Mouse (Mus musculus) liver, embryonic 13.5 days (tissue): ENCODE data around the gene Rfwd3. TPM values are rescaled to one million over a fixed set of nuclear protein-coding genes. Genes with fewer than 3 reads are reported as not detected.
"Not testable (repeated sequence)": the region's sequence is repeated elsewhere in the genome, so short reads cannot be mapped to it uniquely, and the experiment has no call there.

ENCODE experiments used
- ATAC-seq: fragments of 200-750 bp; cut with Nextera tagmentation; 2 replicates; pipeline ENCODE4 v1.8.0; 2017; ENCODE audit warnings: low read depth, mild to moderate bottlenecking, moderate number of reproducible peaks, moderate library complexity
- DNase-seq: peaks from one replicate; pipeline ENCODE4 v3.0.0; 2022
- H3K27ac ChIP-seq: fragments of 300-500 bp; sonication (generic); 2 replicates; pipeline ENCODE4 v1.5.1; 2015; ENCODE audit warnings: moderate library complexity, mild to moderate bottlenecking, inconsistent platforms
- H3K27me3 ChIP-seq: fragments of 300-500 bp; sonication (generic); 2 replicates; pipeline ENCODE4 v1.6.1; 2015; ENCODE audit warnings: mild to moderate bottlenecking, inconsistent platforms
- H3K36me3 ChIP-seq: fragments of 300-500 bp; sonication (generic); 2 replicates; pipeline ENCODE4 v1.6.1; 2015; ENCODE audit warnings: mild to moderate bottlenecking, inconsistent platforms
- H3K4me1 ChIP-seq: fragments of 300-500 bp; sonication (generic); replicated peaks from 2 replicates; pipeline ENCODE4 v1.6.1; 2015; ENCODE audit warnings: inconsistent platforms
- H3K4me2 ChIP-seq: fragments of 300-500 bp; sonication (generic); 2 replicates; pipeline ENCODE4 v1.6.1; 2015; ENCODE audit warnings: inconsistent platforms, mild to moderate bottlenecking, moderate library complexity
- H3K4me3 ChIP-seq: fragments of 300-500 bp; sonication (generic); replicated peaks from 2 replicates; pipeline ENCODE4 v1.5.1; 2015; ENCODE audit warnings: mild to moderate bottlenecking, inconsistent platforms
- H3K9ac ChIP-seq: fragments of 300-500 bp; sonication (generic); 2 replicates; pipeline ENCODE4 v1.6.1; 2015; ENCODE audit warnings: mild to moderate bottlenecking, inconsistent platforms
- H3K9me3 ChIP-seq: fragments of 300-500 bp; sonication (generic); replicated peaks from 2 replicates; pipeline ENCODE4 v1.6.1; 2016; ENCODE audit warnings: inconsistent platforms
- WGBS: fragments of 180-500 bp; shearing (Covaris S2); methylation state at CpG from one replicate; pipeline ENCODE4 v1.1.7; 2015; ENCODE audit not compliant: insufficient replicate concordance; 5-methylcytosine and 5-hydroxymethylcytosine counted together
- polyA plus RNA-seq: library from polyadenylated mRNA; unstranded; fragments of >200 nt; fragmentation: Nextera tagmentation; extraction: Ambion mirVana; gene quantifications from 2 replicates; pipeline ENCODE4 v1.2.1, GENCODE M21; 2015

Rfwd3 gene
- polyA plus RNA-seq: 45.7 and 60.4 TPM in 2 replicates

DNA sequence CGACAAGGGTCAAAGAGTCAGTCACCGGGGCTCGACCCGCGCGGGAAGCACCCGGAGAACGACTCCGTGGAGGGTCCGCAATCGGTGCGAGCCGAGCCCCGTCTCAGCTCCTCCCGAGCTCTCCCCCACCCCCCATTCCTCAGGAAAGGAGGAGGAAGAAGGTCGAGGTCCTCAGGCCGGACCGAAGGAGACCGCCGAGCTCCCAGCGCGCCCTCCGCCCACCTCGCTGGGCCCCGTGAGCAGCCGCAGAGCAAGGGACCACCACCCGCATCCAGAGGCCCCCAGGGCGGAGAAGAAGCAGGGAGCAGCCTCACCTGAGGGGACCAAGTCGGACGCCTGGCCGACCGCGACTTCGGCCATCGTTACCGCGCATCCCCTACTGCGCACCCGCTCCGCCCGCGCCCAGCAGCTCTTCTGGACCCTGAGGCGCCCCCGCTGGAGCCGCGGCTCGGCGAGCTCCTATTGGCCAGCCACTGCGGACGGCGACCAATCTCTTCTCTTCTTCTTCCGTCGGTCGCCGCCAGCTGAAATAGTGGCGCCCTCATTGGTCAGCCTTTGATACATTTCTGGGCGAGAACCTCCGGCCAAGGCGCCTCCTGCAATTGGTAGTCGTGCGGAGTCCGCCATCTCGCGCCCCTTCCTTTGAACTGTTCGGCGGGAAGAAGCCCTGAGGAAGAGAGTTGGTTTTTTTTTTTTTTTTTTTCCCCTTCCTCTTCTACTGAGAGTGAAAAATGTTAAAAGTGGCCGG is at the start of gene Rfwd3:
TSS of gene Rfwd3 (minus strand) at position 402 of the 748 bp plus-strand sequence.
- DNase-seq (peak; percentile 96), ATAC-seq (peak; percentile 98)
- peak within 1 kb of the TSS; percentile 98 for H3K4me3 ChIP-seq
- WGBS: under 1% methylated on average over 67 of the region's 67 CpGs
- peaks cover 37% of the 10 kb centered on the region for H3K4me1 ChIP-seq
- peak within 1 kb of the TSS; percentile 93 for H3K27ac ChIP-seq
- H3K9me3 ChIP-seq: no peaks in the 10 kb centered on the region
- peak within 1 kb of the TSS; percentile 99 for H3K9ac ChIP-seq
- H3K36me3 ChIP-seq: peaks cover 26% of the 10 kb centered on the region
- H3K4me2 ChIP-seq: peak within 1 kb of the TSS; percentile 71
- H3K27me3 ChIP-seq: no peaks in the 10 kb centered on the region

DNA sequence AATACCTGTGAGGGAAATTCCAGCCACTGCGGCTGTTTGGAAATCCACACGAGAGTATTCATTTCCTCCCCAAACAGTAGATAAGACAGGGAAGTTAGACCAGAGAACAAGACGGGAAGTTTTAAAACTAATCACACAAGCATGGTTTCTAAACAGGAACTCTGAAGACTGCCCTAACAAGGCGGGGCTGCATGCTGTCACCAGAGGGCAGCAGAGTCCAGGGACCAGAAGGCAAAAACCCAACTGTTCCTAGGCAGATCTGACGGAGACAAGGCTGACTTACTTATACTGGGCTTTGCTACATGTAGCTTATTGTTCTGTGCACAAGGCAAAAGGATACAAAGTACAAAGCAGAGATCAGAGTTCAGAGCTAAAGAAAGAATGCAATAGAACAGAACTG is 43.2 kb upstream of the Rfwd3 start:
- Histone ChIP-seq H3K9me3 (no peaks in the 10 kb centered on the region), H3K27me3 (peaks cover 13% of the 10 kb centered on the region), H3K4me1 (peaks cover 4% of the 10 kb centered on the region), H3K27ac (no peak overlapping the region), H3K4me3 (no peak overlapping the region), H3K9ac (no peak overlapping the region), H3K36me3 (no peaks in the 10 kb centered on the region), H3K4me2 (no peak overlapping the region)
- ATAC-seq (peak; percentile 31; the same call in 1 of the 2 replicates), DNase-seq (peak; percentile 41)
- WGBS: 4% methylated on average over 5 of the region's 5 CpGs

DNA sequence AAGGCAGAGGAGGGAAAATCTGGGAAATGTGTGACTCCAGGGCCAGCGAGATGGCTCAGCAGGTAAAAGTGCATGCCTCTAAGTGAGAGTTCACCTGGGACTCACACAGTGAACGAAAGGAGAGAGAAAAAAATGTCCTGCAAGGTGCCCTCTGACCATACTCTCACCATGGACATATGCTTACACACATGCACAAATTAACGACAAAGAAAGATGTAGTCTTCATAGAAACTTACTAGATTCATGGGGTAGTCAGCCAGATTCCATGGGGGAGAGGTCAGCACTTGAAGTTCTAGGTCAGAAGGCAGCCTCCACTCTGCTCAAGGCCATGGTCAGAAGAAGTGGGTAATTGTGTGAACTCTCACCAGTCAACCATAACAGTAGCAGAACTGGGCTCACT is 40.2 kb upstream of the Rfwd3 start:
- Histone ChIP-seq H3K36me3 (no peaks in the 10 kb centered on the region), H3K4me1 (peaks cover 17% of the 10 kb centered on the region), H3K27me3 (peaks cover 26% of the 10 kb centered on the region), H3K27ac (no peak overlapping the region), H3K4me3 (no peak overlapping the region), H3K9me3 (no peaks in the 10 kb centered on the region), H3K9ac (no peak overlapping the region), H3K4me2 (no peak overlapping the region)
- DNase-seq (no peak), ATAC-seq (no peak)
- 58% methylated on average over 3 of the region's 3 CpGs for WGBS

DNA sequence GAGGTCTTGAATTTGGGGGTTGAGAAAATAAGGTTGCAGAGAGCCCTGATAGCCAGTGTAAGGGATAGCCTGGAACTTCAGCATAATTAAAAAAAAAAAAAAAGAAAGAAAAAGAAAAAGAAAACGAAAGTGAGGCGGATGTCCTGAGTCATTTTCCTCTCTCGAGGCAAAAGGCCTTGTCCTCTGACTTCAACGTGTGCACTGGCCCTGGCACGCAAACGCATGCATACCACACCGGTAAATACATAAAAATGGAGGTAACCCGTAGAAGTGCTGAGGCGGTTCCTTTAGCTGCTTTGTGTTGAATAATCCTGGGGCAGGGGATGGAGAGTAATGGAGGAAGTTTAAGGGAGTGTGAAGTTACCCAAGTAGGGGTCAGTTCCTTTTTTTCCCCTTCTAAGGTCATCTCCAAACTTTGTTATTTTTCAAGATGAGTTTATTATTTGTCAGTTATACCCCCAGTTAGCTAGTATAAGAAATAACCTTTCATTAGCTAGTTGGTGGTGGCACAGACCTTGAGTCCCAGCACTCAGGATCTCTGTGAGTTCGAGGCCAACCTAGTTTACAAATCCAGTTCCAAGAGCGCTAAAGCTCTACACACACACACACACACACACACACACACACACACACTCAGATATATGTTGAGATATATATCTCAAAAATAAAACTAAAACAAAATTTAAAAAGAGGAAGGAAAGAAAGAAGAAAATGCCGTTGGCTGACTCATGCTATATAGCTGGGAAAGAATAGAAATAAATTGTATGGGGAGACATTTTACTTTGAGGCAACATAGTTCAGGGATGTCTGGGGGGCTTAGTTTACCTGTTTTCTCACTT is 38.6 kb upstream of the Rfwd3 start:
- WGBS: 29% methylated on average over 12 of the region's 12 CpGs

DNA sequence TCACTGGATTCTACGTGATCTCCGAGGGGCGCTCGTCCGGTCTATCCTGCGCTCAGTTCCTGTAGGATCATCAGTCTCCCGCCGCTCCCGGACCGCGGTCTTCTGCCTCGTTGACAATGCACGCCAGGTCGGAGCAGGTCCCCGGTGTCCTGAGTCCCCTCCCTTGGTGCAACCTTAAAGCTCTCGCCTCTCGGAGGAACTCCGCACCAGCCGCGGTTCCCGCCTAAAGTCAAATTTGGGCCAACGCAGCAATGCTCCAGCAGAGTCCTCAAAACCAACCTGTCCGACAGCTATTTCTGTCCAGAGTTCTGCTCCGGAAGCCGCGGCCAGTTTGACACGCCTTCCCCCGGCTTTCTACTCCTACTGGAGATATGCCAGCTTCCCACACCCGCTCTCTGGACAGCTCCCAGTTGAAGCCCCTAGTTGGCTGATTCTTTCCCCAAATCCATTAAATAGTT is 37.9 kb upstream of the Rfwd3 start, which contains the start of gene Mlkl:
TSS of gene Mlkl (minus strand) at position 288 of the 458 bp plus-strand sequence.
- Histone ChIP-seq H3K4me2 (peak within 1 kb of the TSS; percentile 89), H3K9me3 (no peaks in the 10 kb centered on the region), H3K27me3 (peaks cover 26% of the 10 kb centered on the region), H3K36me3 (no peaks in the 10 kb centered on the region), H3K4me3 (peak within 1 kb of the TSS; percentile 66), H3K9ac (peak within 1 kb of the TSS; percentile 62), H3K4me1 (peaks cover 17% of the 10 kb centered on the region), H3K27ac (no peak within 1 kb of the TSS; the same call in 1 of the 2 replicates)
- DNase-seq: peak; percentile 25
- WGBS: under 1% methylated on average over 29 of the region's 29 CpGs
- ATAC-seq: peak; percentile 31; the same call in 1 of the 2 replicates

More for the DNA sequence above, 38.6 kb upstream of the Rfwd3 start:
- DNase-seq (no peak), ATAC-seq (no peak)
- Histone ChIP-seq H3K9me3 (no peaks in the 10 kb centered on the region), H3K27ac (no peak overlapping the region; the same call in 1 of the 2 replicates), H3K4me1 (peaks cover 17% of the 10 kb centered on the region), H3K27me3 (peaks cover 26% of the 10 kb centered on the region), H3K4me2 (peak overlapping the region; percentile 89), H3K9ac (peak overlapping the region; percentile 62), H3K36me3 (no peaks in the 10 kb centered on the region), H3K4me3 (peak overlapping the region; percentile 66)

DNA sequence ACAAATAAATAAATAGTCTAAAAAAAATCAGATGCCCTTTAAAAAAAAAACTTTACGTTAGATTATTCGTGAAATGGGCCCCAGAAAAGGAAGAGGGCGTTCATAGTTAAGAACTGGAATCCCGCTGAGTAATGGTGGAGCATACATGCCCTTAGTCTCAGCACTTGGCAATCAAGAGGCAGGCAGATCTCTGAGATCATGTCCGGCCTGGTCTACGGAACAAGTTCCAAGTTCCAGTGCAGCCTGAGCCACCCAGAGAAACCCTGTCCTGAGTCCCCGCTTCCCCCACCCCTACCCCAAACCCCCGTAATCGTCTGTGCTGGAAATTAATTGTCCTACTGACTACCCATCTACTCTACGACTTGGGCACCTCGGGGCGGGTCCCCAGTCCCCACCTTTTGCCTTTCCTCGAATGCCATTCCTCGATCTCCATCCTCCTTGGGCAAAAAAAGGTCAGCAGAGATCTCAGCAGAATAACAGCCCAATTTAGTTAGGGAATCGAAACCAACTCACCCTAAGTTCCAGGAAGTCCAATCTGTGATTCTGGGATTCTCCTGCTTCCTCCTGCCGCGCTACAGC is 37.4 kb upstream of the Rfwd3 start:
- H3K4me3 ChIP-seq: peak overlapping the region; percentile 66
- no peaks in the 10 kb centered on the region for H3K36me3 ChIP-seq
- no peak overlapping the region for H3K27ac ChIP-seq
- ATAC-seq (peak; percentile 20; the same call in 1 of the 2 replicates), DNase-seq (no peak)
- peak overlapping the region; percentile 62 for H3K9ac ChIP-seq
- H3K9me3 ChIP-seq: no peaks in the 10 kb centered on the region
- H3K27me3 ChIP-seq: peaks cover 26% of the 10 kb centered on the region
- WGBS: 11% methylated on average over 17 of the region's 17 CpGs
- peaks cover 17% of the 10 kb centered on the region for H3K4me1 ChIP-seq
- peak overlapping the region; percentile 89 for H3K4me2 ChIP-seq

DNA sequence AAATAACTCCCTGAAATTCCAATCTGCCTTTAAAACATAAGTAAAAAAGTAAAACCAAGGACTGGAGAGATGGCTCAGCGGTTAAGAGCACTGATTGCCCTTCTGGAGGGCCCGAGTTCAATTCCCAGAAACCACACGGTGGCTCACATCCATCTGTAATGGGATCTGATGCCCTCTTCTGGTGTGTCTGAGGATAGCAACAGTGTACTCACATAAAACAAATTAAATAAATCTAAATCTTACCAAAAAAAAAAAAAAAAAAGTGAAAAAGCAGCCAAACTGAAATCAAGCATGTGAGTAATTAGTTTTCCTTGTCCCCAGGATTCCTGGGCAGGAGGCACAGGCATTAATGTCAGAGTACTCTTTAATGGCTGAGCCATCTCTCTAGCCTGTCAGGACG is 36.7 kb upstream of the Rfwd3 start:
- WGBS: 60% methylated on average over 4 of the region's 4 CpGs
- ATAC-seq (no peak), DNase-seq (no peak)
- Histone ChIP-seq H3K4me2 (peak overlapping the region; percentile 89), H3K9me3 (no peaks in the 10 kb centered on the region), H3K4me1 (peaks cover 17% of the 10 kb centered on the region), H3K27me3 (peaks cover 26% of the 10 kb centered on the region), H3K9ac (no peak overlapping the region), H3K4me3 (no peak overlapping the region), H3K27ac (no peak overlapping the region), H3K36me3 (no peaks in the 10 kb centered on the region)

DNA sequence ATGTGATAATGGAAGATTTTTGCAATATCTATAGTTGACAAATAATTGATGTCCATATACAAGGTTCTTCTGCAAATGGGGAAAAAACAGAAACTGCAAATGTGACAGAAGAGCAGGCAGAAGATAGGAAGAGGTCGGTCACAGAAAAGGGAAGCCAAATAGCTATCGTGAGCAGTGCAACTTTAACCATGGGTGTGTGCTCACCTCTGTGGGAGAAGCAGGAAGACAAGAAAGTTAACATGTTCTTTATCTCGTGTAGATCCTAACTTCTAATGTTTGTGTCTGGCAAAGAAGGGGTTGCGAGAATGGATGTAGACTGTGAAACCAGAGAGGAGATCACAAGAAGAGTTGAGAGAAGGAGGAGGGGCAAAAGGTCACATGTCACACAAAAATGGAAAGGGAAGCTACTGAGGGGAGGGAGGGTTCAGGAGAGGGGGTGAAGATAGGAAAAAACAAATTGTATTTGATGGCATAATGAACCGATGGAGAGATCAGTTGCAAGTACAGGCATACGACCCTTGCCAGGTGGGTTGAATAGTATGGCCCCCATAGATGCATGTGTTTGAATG is 25.3 kb upstream of the Rfwd3 start:
- Histone ChIP-seq H3K4me3 (no peak overlapping the region), H3K27me3 (peaks cover under 1% of the 10 kb centered on the region; the same call in 1 of the 2 replicates), H3K36me3 (no peaks in the 10 kb centered on the region), H3K27ac (no peak overlapping the region), H3K4me2 (no peak overlapping the region), H3K9me3 (no peaks in the 10 kb centered on the region), H3K4me1 (no peaks in the 10 kb centered on the region), H3K9ac (no peak overlapping the region)
- DNase-seq: no peak
- no peak for ATAC-seq
- 41% methylated on average over 6 of the region's 6 CpGs for WGBS

DNA sequence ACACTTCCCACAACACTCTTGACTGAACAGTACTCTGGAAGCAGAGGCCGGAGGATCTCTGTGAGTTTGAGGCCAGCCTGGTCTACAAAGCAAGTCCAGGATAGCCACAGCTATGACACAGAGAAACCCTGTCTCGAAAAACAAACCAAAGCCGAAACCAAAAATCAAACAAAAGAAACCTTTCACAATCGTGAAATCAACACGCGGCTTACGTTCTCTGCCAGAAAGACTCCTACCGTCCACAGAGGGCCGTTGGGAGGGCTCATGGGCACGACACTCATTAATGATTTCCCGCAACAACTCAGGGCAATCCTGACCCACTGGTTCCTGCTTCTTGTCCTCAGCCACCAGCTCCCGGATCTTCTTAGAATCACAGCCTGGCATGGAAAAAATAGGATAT is 14.7 kb upstream of the Rfwd3 start:
- H3K27me3 ChIP-seq: peaks cover 11% of the 10 kb centered on the region; the same call in 1 of the 2 replicates
- H3K9ac ChIP-seq: no peak overlapping the region
- no peak overlapping the region for H3K4me2 ChIP-seq
- peaks cover 24% of the 10 kb centered on the region for H3K4me1 ChIP-seq
- WGBS: 79% methylated on average over 12 of the region's 12 CpGs
- DNase-seq (no peak), ATAC-seq (no peak)
- no peak overlapping the region for H3K4me3 ChIP-seq
- H3K9me3 ChIP-seq: no peaks in the 10 kb centered on the region
- H3K36me3 ChIP-seq: no peaks in the 10 kb centered on the region
- no peak overlapping the region for H3K27ac ChIP-seq

DNA sequence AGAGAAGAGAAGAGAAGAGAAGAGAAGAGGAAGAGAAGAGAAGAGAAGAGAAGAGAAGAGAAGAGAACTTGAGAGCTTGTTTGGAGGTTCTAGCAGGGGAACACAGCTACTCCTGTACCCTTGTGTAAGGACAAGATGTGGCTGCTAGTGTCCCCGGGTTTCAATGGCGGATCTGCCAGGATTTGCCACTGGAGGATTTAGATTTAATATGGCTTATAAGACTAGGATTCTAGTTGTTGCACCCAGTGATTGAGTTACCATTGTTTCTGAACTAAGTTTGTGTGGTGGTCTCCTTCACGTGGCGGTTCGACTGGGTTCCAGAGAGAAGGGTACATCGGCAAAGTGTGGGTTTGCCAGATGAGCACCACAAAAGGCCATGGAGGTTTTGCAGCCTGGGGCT is 13.9 kb upstream of the Rfwd3 start:
- ATAC-seq, H3K27ac ChIP-seq, H3K9me3 ChIP-seq, H3K27me3 ChIP-seq, H3K4me2 ChIP-seq, H3K9ac ChIP-seq, H3K36me3 ChIP-seq, DNase-seq, H3K4me3 ChIP-seq: not testable (repeated sequence)
- 81% methylated on average over 6 of the region's 6 CpGs for WGBS
- H3K4me1 ChIP-seq: peaks cover 24% of the 10 kb centered on the region
